Mouse (Mus musculus) heart, embryonic 11.5 days (tissue): Measurements from ENCODE around the gene Acyp2. TPM values are rescaled to one million over a fixed set of nuclear protein-coding genes. Genes with fewer than 3 reads are reported as not detected.

Experiments
- ATAC-seq: fragments of 200-750 bp; cut with Nextera tagmentation; replicated peaks from 2 replicates; pipeline ENCODE4 v1.8.0; 2017; ENCODE audit warnings: moderate library complexity; ENCODE audit not compliant: insufficient number of reproducible peaks, low FRiP score, low TSS enrichment
- H3K27ac ChIP-seq: fragments of 300-500 bp; sonication (generic); 2 replicates; pipeline ENCODE4 v1.5.1; 2014; ENCODE audit warnings: mild to moderate bottlenecking, low read depth, low read length
- H3K27me3 ChIP-seq: fragments of 300-500 bp; sonication (generic); 2 replicates; pipeline ENCODE4 v1.6.1; 2014; ENCODE audit warnings: mild to moderate bottlenecking, low read length, mixed read lengths; ENCODE audit not compliant: control insufficient read depth, insufficient read depth
- H3K36me3 ChIP-seq: fragments of 300-500 bp; sonication (generic); 2 replicates; pipeline ENCODE4 v1.6.1; 2014; ENCODE audit warnings: mild to moderate bottlenecking, low read length, moderate library complexity, mixed read lengths; ENCODE audit not compliant: control insufficient read depth, insufficient read depth
- H3K4me1 ChIP-seq: fragments of 300-500 bp; sonication (generic); 2 replicates; pipeline ENCODE4 v1.6.1; 2014; ENCODE audit warnings: low read length; ENCODE audit not compliant: control insufficient read depth, insufficient read depth
- H3K4me2 ChIP-seq: fragments of 300-500 bp; sonication (generic); 2 replicates; pipeline ENCODE4 v1.6.1; 2014; ENCODE audit warnings: mild to moderate bottlenecking, moderate library complexity
- H3K4me3 ChIP-seq: fragments of 300-500 bp; sonication (generic); 2 replicates; pipeline ENCODE4 v1.5.1; 2014; ENCODE audit warnings: low read depth, low read length
- H3K9ac ChIP-seq: fragments of 300-500 bp; sonication (generic); 2 replicates; pipeline ENCODE4 v1.6.1; 2014; ENCODE audit warnings: mild to moderate bottlenecking, low read depth, low read length, moderate library complexity
- H3K9me3 ChIP-seq: fragments of 300-500 bp; sonication (generic); replicated peaks from 2 replicates; pipeline ENCODE4 v1.6.1; 2016; ENCODE audit warnings: low read length; ENCODE audit not compliant: control insufficient read depth
- WGBS: fragments of 180-500 bp; shearing (Covaris S2); extraction: QIAGEN DNeasy Blood & Tissue Kit; methylation state at CpG from one replicate; pipeline ENCODE4 v1.1.7; 2014; ENCODE audit not compliant: insufficient replicate concordance; 5-methylcytosine and 5-hydroxymethylcytosine counted together
- polyA plus RNA-seq: library from polyadenylated mRNA; unstranded; fragments of >200 nt; fragmentation: Nextera tagmentation; extraction: Ambion mirVana; gene quantifications from 2 replicates; pipeline ENCODE4 v1.2.1, GENCODE M21; 2014

The Acyp2 gene
- polyA plus RNA-seq, 1 experiment from 2014 or later, result 25.0 TPM

GRCm38 (mm10) chr11:30560215-30560614 is 89.2 kb downstream of the Acyp2 start:
- no peak for ATAC-seq
- no peaks in the 10 kb centered on the region for H3K27me3 ChIP-seq
- H3K4me2 ChIP-seq, result no peak overlapping the region
- no peak overlapping the region for H3K27ac ChIP-seq
- no peak overlapping the region for H3K9ac ChIP-seq
- no peak overlapping the region for H3K4me3 ChIP-seq
- H3K9me3 ChIP-seq, result no peaks in the 10 kb centered on the region
- H3K4me1 ChIP-seq, result no peaks in the 10 kb centered on the region
- no peaks in the 10 kb centered on the region for H3K36me3 ChIP-seq
- WGBS, result 85% methylated on average over 1 of the region's 1 CpGs

GRCm38 (mm10) chr11:30553408-30553807 is 96.0 kb downstream of the Acyp2 start:
- Histone ChIP-seq H3K36me3 (no peaks in the 10 kb centered on the region), H3K4me2 (no peak overlapping the region), H3K27me3 (no peaks in the 10 kb centered on the region), H3K4me3 (no peak overlapping the region), H3K9me3 (no peaks in the 10 kb centered on the region), H3K4me1 (no peaks in the 10 kb centered on the region), H3K27ac (no peak overlapping the region), H3K9ac (no peak overlapping the region)
- ATAC-seq, result no peak
- 86% methylated on average over 1 of the region's 1 CpGs for WGBS

GRCm38 (mm10) chr11:30517133-30517532 is 132.3 kb downstream of the Acyp2 start:
- H3K36me3 ChIP-seq, result no peaks in the 10 kb centered on the region
- no peak overlapping the region for H3K9ac ChIP-seq
- no peaks in the 10 kb centered on the region for H3K4me1 ChIP-seq
- H3K27me3 ChIP-seq, result no peaks in the 10 kb centered on the region
- H3K4me2 ChIP-seq, result no peak overlapping the region
- H3K9me3 ChIP-seq, result no peaks in the 10 kb centered on the region
- no peak overlapping the region for H3K27ac ChIP-seq
- no peak for ATAC-seq
- WGBS, result 75% methylated on average over 2 of the region's 2 CpGs
- no peak overlapping the region for H3K4me3 ChIP-seq

- Histone ChIP-seq H3K27me3 (no peaks in the 10 kb centered on the region), H3K4me3 (no peak overlapping the region), H3K9me3 (no peaks in the 10 kb centered on the region), H3K4me1 (no peaks in the 10 kb centered on the region), H3K4me2 (no peak overlapping the region), H3K9ac (no peak overlapping the region), H3K36me3 (no peaks in the 10 kb centered on the region), H3K27ac (no peak overlapping the region)
- no peak for ATAC-seq
- 82% methylated on average over 4 of the region's 4 CpGs for WGBS
These were observed 141.2 kb downstream of the Acyp2 start for GRCm38 (mm10) chr11:30508178-30508577.

GRCm38 (mm10) chr11:30498738-30499355 is 150.5 kb downstream of the Acyp2 start:
- Histone ChIP-seq H3K4me3 (no peak overlapping the region), H3K27ac (no peak overlapping the region), H3K4me2 (no peak overlapping the region), H3K9ac (no peak overlapping the region), H3K36me3 (no peaks in the 10 kb centered on the region), H3K27me3 (no peaks in the 10 kb centered on the region), H3K9me3 (peaks cover 6% of the 10 kb centered on the region), H3K4me1 (no peaks in the 10 kb centered on the region)
- WGBS, result 20% methylated on average over 3 of the region's 3 CpGs
- ATAC-seq, result no peak

- no peak for ATAC-seq
- Histone ChIP-seq H3K4me1 (no peaks in the 10 kb centered on the region), H3K4me3 (no peak overlapping the region), H3K27me3 (no peaks in the 10 kb centered on the region), H3K9me3 (peaks cover 6% of the 10 kb centered on the region), H3K36me3 (no peaks in the 10 kb centered on the region), H3K9ac (no peak overlapping the region), H3K27ac (no peak overlapping the region), H3K4me2 (no peak overlapping the region)
- 59% methylated on average over 2 of the region's 2 CpGs for WGBS
These were observed 152.2 kb downstream of the Acyp2 start for GRCm38 (mm10) chr11:30497151-30497550.

GRCm38 (mm10) chr11:30491515-30492260 is 157.7 kb downstream of the Acyp2 start:
- no peaks in the 10 kb centered on the region for H3K27me3 ChIP-seq
- no peak overlapping the region for H3K9ac ChIP-seq
- no peaks in the 10 kb centered on the region for H3K36me3 ChIP-seq
- no peak overlapping the region for H3K4me2 ChIP-seq
- ATAC-seq, result no peak
- H3K9me3 ChIP-seq, result peaks cover 2% of the 10 kb centered on the region; the same call in 1 of the 2 replicates
- no peak overlapping the region for H3K4me3 ChIP-seq
- H3K4me1 ChIP-seq, result no peaks in the 10 kb centered on the region
- no peak overlapping the region for H3K27ac ChIP-seq

- Histone ChIP-seq H3K9me3 (no peaks in the 10 kb centered on the region), H3K27me3 (no peaks in the 10 kb centered on the region), H3K36me3 (no peaks in the 10 kb centered on the region), H3K4me3 (no peak overlapping the region), H3K9ac (no peak overlapping the region), H3K27ac (no peak overlapping the region), H3K4me2 (no peak overlapping the region), H3K4me1 (no peaks in the 10 kb centered on the region)
- WGBS, result 81% methylated on average over 9 of the region's 10 CpGs
- no peak for ATAC-seq
These were observed 161.2 kb downstream of the Acyp2 start for GRCm38 (mm10) chr11:30488183-30488582.

- H3K9ac ChIP-seq, result no peak overlapping the region
- no peak for ATAC-seq
- H3K4me3 ChIP-seq, result no peak overlapping the region
- H3K4me1 ChIP-seq, result no peaks in the 10 kb centered on the region
- H3K9me3 ChIP-seq, result no peaks in the 10 kb centered on the region
- H3K4me2 ChIP-seq, result no peak overlapping the region
- H3K27ac ChIP-seq, result no peak overlapping the region
- WGBS, result 82% methylated on average over 4 of the region's 4 CpGs
- no peaks in the 10 kb centered on the region for H3K36me3 ChIP-seq
- no peaks in the 10 kb centered on the region for H3K27me3 ChIP-seq
These were observed 166.1 kb downstream of the Acyp2 start for GRCm38 (mm10) chr11:30483286-30483685.
